Mouse (Mus musculus) heart, adult 2 months (tissue): Measurements from ENCODE around the gene Trdmt1. TPM values are rescaled to one million over a fixed set of nuclear protein-coding genes. Genes with fewer than 3 reads are reported as not detected.

Source experiments
- DNase-seq, 2 experiments: peaks; one replicate each; pipeline ENCODE4 v3.0.0; 2021
- H3K27ac ChIP-seq: fragments of 200-600 bp; 2 replicates; pipeline ENCODE4 v1.8.1; 2022
- H3K27me3 ChIP-seq: fragments of 200-500 bp; 2 replicates; pipeline ENCODE4 v1.6.1; 2012; ENCODE audit warnings: mild to moderate bottlenecking, low read length, inconsistent platforms, mixed read lengths; ENCODE audit not compliant: control insufficient read depth, insufficient read depth
- H3K36me3 ChIP-seq: fragments of 200-500 bp; 2 replicates; pipeline ENCODE4 v1.6.1; 2012; ENCODE audit warnings: low read length, inconsistent platforms; ENCODE audit not compliant: control insufficient read depth, insufficient read depth
- H3K4me1 ChIP-seq: fragments of 200-500 bp; 2 replicates; pipeline ENCODE4 v1.6.1; 2011; ENCODE audit warnings: low read length; ENCODE audit not compliant: control insufficient read depth, insufficient read depth
- H3K4me3 ChIP-seq: fragments of 200-600 bp; 2 replicates; pipeline ENCODE4 v1.8.1; 2022
- H3K79me2 ChIP-seq: fragments of 200-500 bp; replicated peaks from 2 replicates; pipeline ENCODE4 v1.6.1; 2012; ENCODE audit warnings: mild to moderate bottlenecking, inconsistent platforms, low read length, moderate library complexity, mixed read lengths; ENCODE audit not compliant: control insufficient read depth, insufficient read depth
- H3K9ac ChIP-seq: fragments of 200-500 bp; 2 replicates; pipeline ENCODE4 v1.6.1; 2012; ENCODE audit warnings: low read depth, mild to moderate bottlenecking, control low read depth, inconsistent platforms, low read length, mixed read lengths
- CTCF ChIP-seq: fragments of 200-600 bp; IDR thresholded peaks from 2 replicates; pipeline ENCODE4 v1.8.1; 2022; ENCODE audit warnings: antibody characterized with exemption, mild to moderate bottlenecking, moderate library complexity
- EP300 ChIP-seq: fragments of 200-500 bp; IDR thresholded peaks from 2 replicates; pipeline ENCODE4 v1.6.1; 2011; ENCODE audit warnings: low read depth, low read length, control low read depth; ENCODE audit not compliant: insufficient read depth
- POLR2A ChIP-seq: fragments of 200-500 bp; IDR thresholded peaks from 2 replicates; pipeline ENCODE4 v1.6.1; 2011; ENCODE audit warnings: mild to moderate bottlenecking, low read depth, low read length, control low read depth; ENCODE audit not compliant: insufficient read depth
- WGBS: fragments of 180-500 bp; shearing (Covaris S2); methylation state at CpG from one replicate; pipeline ENCODE4 v1.1.7; 2018; 5-methylcytosine and 5-hydroxymethylcytosine counted together
- intact Hi-C: fragments of 180-260 bp; cut with DNase I; formaldehyde crosslinking; loops from one replicate; pipeline ENCODE4 v1.15.1; 2025
- polyA plus RNA-seq: library from polyadenylated mRNA; depleted of rRNA; stranded (reverse); fragments of >200 nt; gene quantifications from 2 replicates; pipeline ENCODE4 v1.2.3, GENCODE M21; 2012
- total RNA-seq, 2 experiments: library from RNA; stranded (reverse); gene quantifications; 2 replicates each; pipeline ENCODE4 v1.2.3; 2021

The Trdmt1 gene
- total and polyA plus RNA-seq, 3 experiments, result 3.3 to 7.0 (median 5.2) TPM

DNA sequence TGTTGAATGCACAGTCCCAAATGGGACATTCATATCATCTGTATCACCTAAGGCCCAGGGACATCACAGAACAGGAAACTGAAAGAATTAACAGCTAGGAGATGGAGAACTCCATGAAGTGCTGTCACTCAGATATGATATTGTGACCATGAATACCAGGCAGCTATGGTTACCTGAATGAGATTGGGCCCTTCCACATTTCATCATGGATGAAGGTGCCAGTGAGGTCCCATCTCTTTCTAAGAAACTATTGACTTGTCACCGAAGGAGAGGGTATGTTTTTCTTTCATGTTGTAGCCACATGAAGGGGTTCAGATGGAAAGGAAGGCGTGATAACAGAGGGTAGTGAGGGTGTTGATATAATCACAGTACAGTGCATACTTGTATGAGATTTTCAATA, 15.9 kb upstream of the Trdmt1 start:
- intact Hi-C loops, result no loop called here
- H3K79me2 ChIP-seq, result no peaks in the 10 kb centered on the region
- peaks cover 7% of the 10 kb centered on the region for H3K4me1 ChIP-seq
- TF ChIP-seq CTCF (no peak), POLR2A (no peak), EP300 (no peak)
- no peak overlapping the region for H3K9ac ChIP-seq
- no peaks in the 10 kb centered on the region for H3K27me3 ChIP-seq
- 68% methylated on average over 2 of the region's 2 CpGs for WGBS
- H3K36me3 ChIP-seq, result no peaks in the 10 kb centered on the region
- DNase-seq, result no peak
- no peak overlapping the region for H3K27ac ChIP-seq
- no peak overlapping the region for H3K4me3 ChIP-seq

DNA sequence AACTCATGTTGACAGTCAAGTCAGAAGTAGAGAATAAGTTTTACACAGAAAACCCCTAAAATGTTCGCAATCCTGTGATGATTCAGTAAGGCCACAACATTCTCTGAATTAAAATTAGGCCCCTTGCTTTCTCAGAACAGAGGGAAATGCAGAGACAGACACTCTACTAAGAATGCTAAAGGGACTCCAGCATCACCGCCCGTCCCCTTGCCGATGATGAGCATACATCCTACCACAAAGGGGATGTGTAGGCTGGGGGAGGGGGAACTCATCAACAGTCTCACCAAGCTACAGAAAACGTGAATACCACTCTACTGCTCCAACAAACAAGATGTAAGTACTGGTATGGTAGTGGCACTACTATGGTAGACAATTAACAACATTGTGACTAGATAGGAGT, 15.3 kb upstream of the Trdmt1 start:
- Histone ChIP-seq H3K9ac (no peak overlapping the region), H3K27me3 (no peaks in the 10 kb centered on the region), H3K27ac (peak overlapping the region; percentile 9; the same call in 1 of the 2 replicates), H3K4me1 (peaks cover 7% of the 10 kb centered on the region), H3K79me2 (no peaks in the 10 kb centered on the region), H3K4me3 (no peak overlapping the region), H3K36me3 (no peaks in the 10 kb centered on the region)
- intact Hi-C loops, result no loop called here
- DNase-seq, result no peak
- TF ChIP-seq POLR2A (no peak), EP300 (no peak), CTCF (no peak)
- WGBS, result 89% methylated on average over 5 of the region's 5 CpGs

DNA sequence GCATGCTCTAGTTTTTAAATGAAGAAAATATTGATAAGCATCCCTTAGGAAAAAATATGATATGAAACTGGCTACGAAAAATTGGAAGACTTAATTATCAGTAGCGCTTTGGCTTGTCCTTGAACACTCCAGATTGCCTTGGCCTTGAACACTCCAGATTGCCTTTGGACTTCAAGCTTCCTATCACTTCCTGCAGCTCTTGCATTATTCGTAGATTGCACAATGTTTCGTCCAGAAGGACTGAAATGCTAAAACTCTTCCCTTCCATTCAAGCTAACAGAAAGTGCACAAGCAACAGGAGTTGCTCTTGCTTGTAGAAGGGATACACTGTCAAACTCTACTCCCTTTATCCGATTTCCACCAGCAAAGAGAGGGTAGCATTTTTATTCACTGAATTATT, 14.8 kb upstream of the Trdmt1 start:
- Histone ChIP-seq H3K27ac (peak overlapping the region; percentile 45), H3K4me1 (peaks cover 7% of the 10 kb centered on the region), H3K4me3 (no peak overlapping the region), H3K9ac (no peak overlapping the region), H3K36me3 (no peaks in the 10 kb centered on the region), H3K27me3 (no peaks in the 10 kb centered on the region), H3K79me2 (no peaks in the 10 kb centered on the region)
- TF ChIP-seq CTCF, result no peak
- TF ChIP-seq EP300, result no peak
- TF ChIP-seq POLR2A, result no peak
- no peak for DNase-seq
- intact Hi-C loops, result no loop called here
- 58% methylated on average over 5 of the region's 5 CpGs for WGBS

DNA sequence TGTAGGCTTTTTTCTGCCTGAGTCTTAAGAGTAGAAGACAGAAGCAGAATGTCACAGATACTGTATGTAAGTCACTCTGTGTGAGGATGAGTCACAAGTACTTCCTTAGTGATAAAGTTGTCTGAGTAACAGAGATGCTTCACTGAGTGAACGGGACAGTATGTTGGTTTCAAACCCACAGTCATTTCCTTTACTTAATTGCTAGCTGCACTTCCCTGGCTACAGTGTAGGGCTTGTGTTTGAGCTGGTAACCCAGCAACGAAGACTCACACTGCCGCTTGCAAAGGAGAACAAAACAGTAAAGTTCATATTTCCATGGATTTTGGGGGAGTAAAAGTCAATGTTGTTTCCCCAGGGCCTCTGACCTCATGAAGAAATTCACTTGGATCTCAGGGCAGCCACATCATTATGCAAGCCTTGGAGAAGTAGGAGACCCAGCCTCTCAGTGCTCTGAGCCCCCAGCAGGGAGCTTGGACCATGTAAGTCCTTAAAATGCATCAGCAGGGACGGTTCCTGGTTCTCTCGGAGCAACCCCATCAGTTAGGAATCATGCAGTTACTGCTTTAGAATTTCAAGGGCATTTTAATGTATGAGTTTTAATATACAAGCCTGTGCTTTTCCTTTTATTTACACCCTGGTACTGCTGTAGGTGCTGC, 14.3 kb upstream of the Trdmt1 start:
- DNase-seq, result peak in 1 of 2 experiments; percentile 73
- Histone ChIP-seq H3K27ac (peak overlapping the region; percentile 45), H3K36me3 (no peaks in the 10 kb centered on the region), H3K27me3 (no peaks in the 10 kb centered on the region), H3K79me2 (no peaks in the 10 kb centered on the region), H3K9ac (no peak overlapping the region), H3K4me1 (peaks cover 7% of the 10 kb centered on the region), H3K4me3 (no peak overlapping the region)
- intact Hi-C loops, result no loop called here
- no peak for TF ChIP-seq CTCF
- no peak for TF ChIP-seq POLR2A
- no peak for TF ChIP-seq EP300
- WGBS, result 35% methylated on average over 5 of the region's 5 CpGs

GRCm38 (mm10) chr2:13557145-13558030, 12.9 kb upstream of the Trdmt1 start:
- Histone ChIP-seq H3K4me3 (no peak overlapping the region), H3K79me2 (no peaks in the 10 kb centered on the region), H3K4me1 (peaks cover 7% of the 10 kb centered on the region), H3K27me3 (no peaks in the 10 kb centered on the region), H3K36me3 (no peaks in the 10 kb centered on the region), H3K9ac (no peak overlapping the region), H3K27ac (peak overlapping the region; percentile 61)
- WGBS, result 47% methylated on average over 9 of the region's 9 CpGs
- TF ChIP-seq POLR2A, result no peak
- no peak for TF ChIP-seq CTCF
- TF ChIP-seq EP300, result no peak
- DNase-seq, result peak in 1 of 2 experiments; percentile 30
- intact Hi-C loops, result no loop called here

DNA sequence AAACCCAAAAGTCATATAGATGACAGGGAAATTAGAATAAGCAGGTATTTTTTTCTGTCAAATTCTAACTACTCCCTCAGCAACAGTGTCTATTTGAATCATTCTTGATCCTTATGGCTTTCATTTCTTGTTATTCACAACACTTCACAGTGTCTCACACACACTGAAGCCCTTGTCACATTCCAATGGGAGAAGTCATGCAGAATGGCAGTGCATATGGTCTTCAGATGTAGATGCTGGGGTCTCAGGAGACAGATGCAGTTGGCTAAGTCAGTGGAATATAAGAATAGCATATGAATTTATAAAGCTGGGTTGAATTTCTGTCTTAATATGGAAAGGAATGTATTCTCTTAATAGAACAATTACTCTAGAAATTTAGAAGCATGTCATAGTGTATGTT, 11.8 kb upstream of the Trdmt1 start:
- Histone ChIP-seq H3K27me3 (no peaks in the 10 kb centered on the region), H3K27ac (no peak overlapping the region), H3K79me2 (no peaks in the 10 kb centered on the region), H3K4me1 (peaks cover 7% of the 10 kb centered on the region), H3K9ac (no peak overlapping the region), H3K36me3 (no peaks in the 10 kb centered on the region), H3K4me3 (no peak overlapping the region)
- TF ChIP-seq EP300 (no peak), POLR2A (no peak), CTCF (no peak)
- intact Hi-C loops, result no loop called here
- no peak for DNase-seq
